8 mouse cellular contexts compared by ENCODE assay signal in genomic region chr13:37045005-37045404, GRCm38 (mm10). TPM values are rescaled to one million over a fixed set of nuclear protein-coding genes. Genes with fewer than 3 reads are reported as not detected.
DNase-seq lines count a peak whose midpoint lies in the region; ATAC-seq and TF ChIP-seq lines count a peak whose summit lies in the region.
"Had no signal": no experiment of that assay in that cellular context is flagged by ENCODE, and none has a peak within 500 bp of the region (broad histone marks: within the 10 kb centered on the region; RNA-seq: fewer than 3 reads in every experiment).

No protein-coding gene starts in this region.

- 92% methylated on average over 3 of the region's 3 CpGs for WGBS in hindbrain, postnatal 0 days
- WGBS in hindbrain, embryonic 12.5 days, result 84% methylated on average over 3 of the region's 3 CpGs
- 81% methylated on average over 3 of the region's 3 CpGs for WGBS in forebrain, embryonic 13.5 days

- no peaks in the 10 kb centered on the region for H3K4me1 ChIP-seq in hindbrain, postnatal 0 days (ENCODE audit: insufficient read depth, low read length)
- no peaks in the 10 kb centered on the region for H3K4me1 ChIP-seq in hindbrain, embryonic 12.5 days
- H3K4me1 ChIP-seq in CH12.LX (ENCODE audit: control insufficient read depth in 1 of 2, insufficient read depth in 2 of 2), result peaks cover 9 to 36% of the 10 kb centered on the region in 2 experiments
- no peaks in the 10 kb centered on the region for H3K4me1 ChIP-seq in forebrain, embryonic 13.5 days
- H3K4me1 ChIP-seq: neural tube, embryonic 12.5 days had no signal

- no peak overlapping the region for H3K27ac ChIP-seq in hindbrain, postnatal 0 days
- H3K27ac ChIP-seq in hindbrain, embryonic 12.5 days, result no peak overlapping the region
- no peak overlapping the region for H3K27ac ChIP-seq in CH12.LX (ENCODE audit: insufficient read depth, low read depth)
- no peak overlapping the region for H3K27ac ChIP-seq in forebrain, embryonic 13.5 days
- H3K27ac ChIP-seq: neural tube, embryonic 12.5 days had no signal

- H3K79me2 ChIP-seq in CH12.LX (replicated peaks; ENCODE audit: control insufficient read depth, extremely low read depth, insufficient read depth, poor library complexity, severe bottlenecking), result no peaks in the 10 kb centered on the region

- no peaks in the 10 kb centered on the region for H3K27me3 ChIP-seq in hindbrain, postnatal 0 days (ENCODE audit: insufficient read depth, low read length)
- no peaks in the 10 kb centered on the region for H3K27me3 ChIP-seq in hindbrain, embryonic 12.5 days
- no peaks in the 10 kb centered on the region for H3K27me3 ChIP-seq in CH12.LX (replicated peaks)
- no peaks in the 10 kb centered on the region for H3K27me3 ChIP-seq in forebrain, embryonic 13.5 days
- H3K27me3 ChIP-seq: neural tube, embryonic 12.5 days had no signal

- DNase-seq in hindbrain, postnatal 0 days (ENCODE audit: low spot score), result no peak
- DNase-seq in 3T3-L1 (ENCODE audit: low read depth, low spot score) (peak; percentile 10), CH12.LX (ENCODE audit: extremely low read depth) (peak; percentile 9)
- peak; percentile 27 for DNase-seq in kidney, postnatal 10 days
- peak; percentile 35 for DNase-seq in thymus, postnatal 36 days

- H3K9me3 ChIP-seq in hindbrain, postnatal 0 days (ENCODE audit: low read length), result no peaks in the 10 kb centered on the region
- H3K9me3 ChIP-seq in hindbrain, embryonic 12.5 days (replicated peaks), result no peaks in the 10 kb centered on the region
- no peaks in the 10 kb centered on the region for H3K9me3 ChIP-seq in CH12.LX (replicated peaks; ENCODE audit: low read length)
- no peaks in the 10 kb centered on the region for H3K9me3 ChIP-seq in forebrain, embryonic 13.5 days (replicated peaks)
- H3K9me3 ChIP-seq: neural tube, embryonic 12.5 days had no signal

- TF ChIP-seq EP300 in CH12.LX (IDR thresholded peaks at IDR 0.05; ENCODE audit: low read length), result no peak

- TF ChIP-seq CTCF in hindbrain, postnatal 0 days (IDR thresholded peaks at IDR 0.05; ENCODE audit: low read depth), result peak; percentile 55
- peak; percentile 20 to 36; a peak in 2 of 4 replicates for TF ChIP-seq CTCF in CH12.LX (conservative IDR thresholded peaks at IDR 0.05 in 1 of 2, IDR thresholded peaks at IDR 0.05 in 1 of 2; ENCODE audit: low read depth in 2 of 2, low read length in 2 of 2)

- H3K36me3 ChIP-seq in hindbrain, postnatal 0 days (ENCODE audit: insufficient read depth, low read length), result no peaks in the 10 kb centered on the region
- H3K36me3 ChIP-seq in hindbrain, embryonic 12.5 days, result no peaks in the 10 kb centered on the region
- H3K36me3 ChIP-seq in CH12.LX (replicated peaks in 1 of 2; ENCODE audit: control insufficient read depth in 1 of 2, insufficient read depth in 1 of 2, low read length in 1 of 2), result no peaks in the 10 kb centered on the region
- no peaks in the 10 kb centered on the region for H3K36me3 ChIP-seq in forebrain, embryonic 13.5 days (ENCODE audit: poor library complexity, severe bottlenecking)
- H3K36me3 ChIP-seq: neural tube, embryonic 12.5 days had no signal

- no peak overlapping the region for H3K9ac ChIP-seq in hindbrain, postnatal 0 days (replicated peaks; ENCODE audit: low read length)
- no peak overlapping the region for H3K9ac ChIP-seq in hindbrain, embryonic 12.5 days
- no peak overlapping the region for H3K9ac ChIP-seq in CH12.LX (ENCODE audit: insufficient read depth, low read depth)
- H3K9ac ChIP-seq in forebrain, embryonic 13.5 days, result no peak overlapping the region
- H3K9ac ChIP-seq: neural tube, embryonic 12.5 days had no signal

- no peak; the same call in 1 of the 2 replicates for TF ChIP-seq RAD21 in CH12.LX (IDR thresholded peaks at IDR 0.05; ENCODE audit: low read depth, low read length)

- ATAC-seq in hindbrain, postnatal 0 days, result no peak
- no peak for ATAC-seq in hindbrain, embryonic 12.5 days (ENCODE audit: low FRiP score)
- ATAC-seq in forebrain, embryonic 13.5 days, result no peak

- dilution Hi-C loops in CH12.LX (cut with MboI; ENCODE audit: extremely low pct_ligation_motif_present, extremely low pct_unique_long_range_greater_than_20kb, low sequenced_read_pairs), result no loop called here

- TF ChIP-seq POLR2A in CH12.LX (IDR thresholded peaks at IDR 0.05; ENCODE audit: low read depth, low read length), result no peak

- in situ Hi-C loops in CH12.LX (cut with MboI; ENCODE audit: low pct_ligation_motif_present, low pct_unique_long_range_greater_than_20kb, low sequenced_read_pairs), result no loop called here

- H3K4me3 ChIP-seq in hindbrain, postnatal 0 days (ENCODE audit: low read length), result no peak overlapping the region
- H3K4me3 ChIP-seq in hindbrain, embryonic 12.5 days, result no peak overlapping the region
- H3K4me3 ChIP-seq in CH12.LX (replicated peaks in 1 of 3; ENCODE audit: low read depth in 2 of 3, low read length in 2 of 3, poor library complexity in 1 of 3), result no peak overlapping the region
- no peak overlapping the region for H3K4me3 ChIP-seq in forebrain, embryonic 13.5 days
- H3K4me3 ChIP-seq: neural tube, embryonic 12.5 days had no signal

- H3K4me2 ChIP-seq in hindbrain, postnatal 0 days (ENCODE audit: low read depth, low read length), result no peak overlapping the region
- H3K4me2 ChIP-seq in hindbrain, embryonic 12.5 days (replicated peaks), result no peak overlapping the region
- H3K4me2 ChIP-seq in CH12.LX (ENCODE audit: insufficient read depth, low read depth, poor library complexity, severe bottlenecking), result no peak overlapping the region
- H3K4me2 ChIP-seq in forebrain, embryonic 13.5 days, result no peak overlapping the region
- H3K4me2 ChIP-seq: neural tube, embryonic 12.5 days had no signal

TF ChIP-seq in CH12.LX, 34 proteins besides CTCF, POLR2A, EP300 and RAD21:
- no peak for TF ChIP-seq USF2 (conservative IDR thresholded peaks at IDR 0.05; ENCODE audit: low read depth, low read length)
- no peak for TF ChIP-seq ELF1 (IDR thresholded peaks at IDR 0.05; ENCODE audit: low read depth, low read length)
- TF ChIP-seq CHD2 (IDR thresholded peaks at IDR 0.05; ENCODE audit: low read length), result no peak
- TF ChIP-seq ZKSCAN1 (IDR thresholded peaks at IDR 0.05; ENCODE audit: borderline replicate concordance, low read depth, low read length), result no peak
- no peak for TF ChIP-seq ZNF384 (IDR thresholded peaks at IDR 0.05; ENCODE audit: low read depth, low read length)
- no peak for TF ChIP-seq IRF4 (IDR thresholded peaks at IDR 0.05; ENCODE audit: low read depth, low read length)
- no peak for TF ChIP-seq MYC (IDR thresholded peaks at IDR 0.05; ENCODE audit: low read depth, low read length)
- TF ChIP-seq NRF1 (IDR thresholded peaks at IDR 0.05; ENCODE audit: low read depth, low read length), result no peak
- TF ChIP-seq CHD1 (IDR thresholded peaks at IDR 0.05; ENCODE audit: low read depth, low read length), result no peak
- TF ChIP-seq ZC3H11A (IDR thresholded peaks at IDR 0.05; ENCODE audit: low read depth, low read length), result no peak
- no peak for TF ChIP-seq MAX (IDR thresholded peaks at IDR 0.05; ENCODE audit: low read length)
- no peak for TF ChIP-seq GABPA (IDR thresholded peaks at IDR 0.05; ENCODE audit: insufficient replicate concordance, low read depth, low read length)
- no peak for TF ChIP-seq JUN (IDR thresholded peaks at IDR 0.05; ENCODE audit: insufficient read depth, low read depth, low read length)
- no peak for TF ChIP-seq SIN3A (IDR thresholded peaks at IDR 0.05; ENCODE audit: low read length)
- TF ChIP-seq E2F4 (IDR thresholded peaks at IDR 0.05; ENCODE audit: insufficient replicate concordance, low read depth, low read length), result no peak
- no peak for TF ChIP-seq JUND (conservative IDR thresholded peaks at IDR 0.05; ENCODE audit: low read depth, low read length)
- no peak for TF ChIP-seq UBTF (IDR thresholded peaks at IDR 0.05; ENCODE audit: low read depth, low read length)
- TF ChIP-seq TBP (conservative IDR thresholded peaks at IDR 0.05; ENCODE audit: low read depth, low read length), result no peak
- TF ChIP-seq MAFK (IDR thresholded peaks at IDR 0.05; ENCODE audit: insufficient replicate concordance, low read length), result no peak

RNA-seq across cellular contexts. Expression of gene F13a1, which starts 5.0 kb away (rescaled TPM):
- 9.2 and 11.4 TPM in 2 replicates for total RNA-seq in hindbrain, postnatal 0 days (2014; rRNA removed)
- polyA plus RNA-seq in hindbrain, postnatal 0 days (2015; fragmentation: Nextera tagmentation; extraction: Ambion mirVana), result 9.9 and 12.9 TPM in 2 replicates
- polyA plus RNA-seq in hindbrain, embryonic 12.5 days (2016; fragmentation: Nextera tagmentation; extraction: Ambion mirVana), result 14.7 and 16.8 TPM in 2 replicates
- total RNA-seq in CH12.LX (2012; rRNA removed) (not detected in 2 replicates), CH12.LX (2014; rRNA removed) (0.14 and 0.42 TPM in 2 replicates)
- polyA plus RNA-seq in CH12.LX (2012; ENCODE audit: insufficient read length, low read depth), result 0.06 TPM in 1 of 2 replicates, not detected in the other
- 4.2 and 5.9 TPM in 2 replicates for polyA plus RNA-seq in forebrain, embryonic 13.5 days (2015; fragmentation: Nextera tagmentation; extraction: Ambion mirVana)
